Mouse (Mus musculus): Measurements from ENCODE around the gene Capn9.
A peak's percentile ranks its signal among the peaks of the same experiment; 100 is the strongest.

The Capn9 gene

GRCm38 (mm10) chr8:124575811-124576210 is at the start of gene Capn9:
Gene Capn9 (plus strand): TSS chr8:124576111.
- DNase-seq: no peak

GRCm38 (mm10) chr8:124526261-124526660 is 49.6 kb upstream of the Capn9 start:
- no peak for DNase-seq

- no peak for DNase-seq
These were observed 45.8 kb upstream of the Capn9 start for GRCm38 (mm10) chr8:124530076-124530475.

- no peak for DNase-seq
These were observed 45.4 kb upstream of the Capn9 start for GRCm38 (mm10) chr8:124530556-124530955.

- no peak for DNase-seq
These were observed 44.9 kb upstream of the Capn9 start for GRCm38 (mm10) chr8:124530996-124531395.

- DNase-seq: no peak
These were observed 43.3 kb upstream of the Capn9 start for GRCm38 (mm10) chr8:124532626-124533025.

GRCm38 (mm10) chr8:124535451-124535850 is 40.5 kb upstream of the Capn9 start:
- no peak for DNase-seq

GRCm38 (mm10) chr8:124540906-124541305 is 35.0 kb upstream of the Capn9 start:
- DNase-seq: no peak

- DNase-seq: no peak
These were observed 33.9 kb upstream of the Capn9 start for GRCm38 (mm10) chr8:124542001-124542400.

- no peak for DNase-seq
These were observed 32.6 kb upstream of the Capn9 start for GRCm38 (mm10) chr8:124543272-124543671.

GRCm38 (mm10) chr8:124546371-124546770 is 29.5 kb upstream of the Capn9 start:
- DNase-seq: no peak

GRCm38 (mm10) chr8:124546815-124547214 is 29.1 kb upstream of the Capn9 start:
- no peak for DNase-seq

- no peak for DNase-seq
These were observed 28.6 kb upstream of the Capn9 start for GRCm38 (mm10) chr8:124547269-124547668.

GRCm38 (mm10) chr8:124548187-124548586 is 27.7 kb upstream of the Capn9 start:
- no peak for DNase-seq

GRCm38 (mm10) chr8:124551011-124551661 is 24.8 kb upstream of the Capn9 start:
- DNase-seq: no peak

GRCm38 (mm10) chr8:124555113-124555750 is 20.7 kb upstream of the Capn9 start:
- DNase-seq: no peak

- DNase-seq: no peak
These were observed 19.7 kb upstream of the Capn9 start for GRCm38 (mm10) chr8:124556164-124556563.

GRCm38 (mm10) chr8:124556658-124557057 is 19.3 kb upstream of the Capn9 start:
- DNase-seq: peak; percentile 78

GRCm38 (mm10) chr8:124557476-124557875 is 18.4 kb upstream of the Capn9 start:
- DNase-seq: no peak

GRCm38 (mm10) chr8:124567126-124567525 is 8.8 kb upstream of the Capn9 start:
- DNase-seq: no peak

- no peak for DNase-seq
These were observed 8.3 kb upstream of the Capn9 start for GRCm38 (mm10) chr8:124567584-124567983.

GRCm38 (mm10) chr8:124569100-124569499 is 6.8 kb upstream of the Capn9 start:
- DNase-seq: peak; percentile 77

- DNase-seq: no peak
These were observed 6.3 kb upstream of the Capn9 start, which contains the start of gene Agt for GRCm38 (mm10) chr8:124569593-124569992. Gene Agt (minus strand): TSS chr8:124569706.

GRCm38 (mm10) chr8:124571732-124572429 is 4.0 kb upstream of the Capn9 start:
- no peak for DNase-seq
